Mouse (Mus musculus) brain, embryonic 14.5 days (tissue): ENCODE measurements at regions not wholly inside any gene's neighbourhood (a gene's known extent, or its start where the extent isn't known, plus 50 kb on each side); places are given as distances from the start of the nearest gene placed in this dataset.

Source experiments
- CTCF ChIP-seq: fragments of 200-500 bp; IDR thresholded peaks from 2 replicates; pipeline ENCODE4 v1.5.1; 2012; ENCODE audit warnings: inconsistent platforms, mild to moderate bottlenecking, moderate library complexity, borderline replicate concordance; ENCODE audit not compliant: insufficient read depth, insufficient read length; ENCODE audit errors: extremely low read depth
- POLR2A ChIP-seq: fragments of 200-500 bp; IDR thresholded peaks from 2 replicates; pipeline ENCODE4 v1.6.1; 2012; ENCODE audit warnings: mild to moderate bottlenecking, inconsistent platforms, borderline replicate concordance; ENCODE audit not compliant: poor library complexity, insufficient read depth, insufficient read length, severe bottlenecking; ENCODE audit errors: extremely low read depth

DNA sequence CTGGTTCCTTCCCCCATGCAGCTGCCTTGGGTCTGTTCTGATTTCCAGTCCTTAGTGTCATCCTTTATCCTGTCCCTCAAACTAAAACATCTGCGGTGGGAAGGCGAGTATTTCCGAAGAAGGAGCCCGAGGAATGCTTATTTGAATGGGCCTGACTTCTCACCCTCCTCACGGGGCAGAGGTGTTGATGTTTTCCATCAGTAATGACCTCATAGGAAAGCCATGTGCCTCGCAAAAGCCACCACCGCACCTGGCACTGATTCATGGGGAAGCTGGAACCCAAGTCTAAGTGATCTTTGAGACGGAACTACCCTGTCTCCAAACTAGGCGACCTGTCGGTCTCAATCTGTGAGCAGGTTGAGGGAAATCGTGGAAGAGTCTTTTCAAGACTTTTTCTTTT, 117.8 kb upstream of the Dkk2 start:
- TF ChIP-seq CTCF (no peak), POLR2A (no peak)
